Mouse (Mus musculus): Measurements from ENCODE around the gene Zic4.

The Zic4 gene

DNA sequence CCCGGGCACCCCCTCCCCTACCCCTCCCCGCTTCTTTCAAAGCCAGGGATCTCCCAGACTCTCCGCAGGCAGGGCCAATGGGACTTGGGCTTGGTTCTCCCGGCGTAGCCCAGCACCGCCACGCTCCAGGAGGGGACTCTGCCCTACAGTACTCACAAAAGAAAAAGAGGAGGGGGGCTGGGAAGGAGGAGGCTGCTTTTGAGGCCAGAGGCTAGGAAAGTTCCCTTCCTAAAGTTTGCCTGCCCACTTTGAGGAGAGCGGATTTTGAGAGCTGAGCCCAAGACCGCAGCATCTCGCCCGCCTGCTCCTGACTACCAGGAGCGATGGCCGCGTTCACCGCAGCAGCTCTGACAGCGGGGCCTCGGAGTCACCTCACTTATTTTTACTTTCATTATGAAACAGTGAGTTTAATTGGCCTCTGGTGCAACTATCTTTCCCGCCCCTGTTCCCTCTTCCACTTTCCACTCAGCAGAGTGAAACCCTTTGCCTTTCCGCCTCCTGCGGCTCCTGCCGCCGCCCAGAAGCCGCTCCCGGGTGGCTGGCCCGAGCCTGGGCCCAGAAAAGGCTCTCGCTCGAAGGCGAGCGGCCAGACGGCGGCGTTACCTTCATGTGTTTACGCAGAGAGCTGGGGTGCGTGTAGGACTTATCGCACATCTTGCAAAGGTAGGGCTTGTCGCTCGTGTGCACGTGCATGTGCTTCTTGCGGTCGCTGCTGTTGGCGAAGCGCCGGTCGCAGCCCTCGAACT, at the start of gene Zic4:
Gene Zic4, plus strand, starts transcription at position 558 of the 746 bp plus-strand sequence.
- DNase-seq (ENCODE audit: low read depth, low spot score) = no peak

DNA sequence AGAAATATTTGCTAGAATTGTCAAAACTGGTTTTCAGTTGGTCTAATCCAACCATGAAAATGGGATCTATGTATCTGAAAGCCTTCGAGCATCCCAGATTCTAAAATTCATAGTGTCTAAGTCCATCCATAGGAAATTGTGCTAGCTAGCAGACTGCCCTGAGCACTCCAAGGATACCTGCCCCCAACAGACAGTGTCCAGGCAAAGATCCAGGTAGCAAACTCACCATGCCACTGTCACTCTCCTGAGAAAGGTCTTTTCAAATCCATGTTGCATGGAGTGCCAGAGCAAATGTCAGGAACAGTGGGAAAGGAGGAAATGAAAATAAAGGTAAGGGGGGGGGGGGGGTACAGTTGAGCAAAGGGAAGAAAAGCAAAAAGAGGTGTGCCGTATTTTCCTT, 14.6 kb upstream of the Zic4 start:
- DNase-seq (ENCODE audit: low read depth, low spot score) = no peak

DNA sequence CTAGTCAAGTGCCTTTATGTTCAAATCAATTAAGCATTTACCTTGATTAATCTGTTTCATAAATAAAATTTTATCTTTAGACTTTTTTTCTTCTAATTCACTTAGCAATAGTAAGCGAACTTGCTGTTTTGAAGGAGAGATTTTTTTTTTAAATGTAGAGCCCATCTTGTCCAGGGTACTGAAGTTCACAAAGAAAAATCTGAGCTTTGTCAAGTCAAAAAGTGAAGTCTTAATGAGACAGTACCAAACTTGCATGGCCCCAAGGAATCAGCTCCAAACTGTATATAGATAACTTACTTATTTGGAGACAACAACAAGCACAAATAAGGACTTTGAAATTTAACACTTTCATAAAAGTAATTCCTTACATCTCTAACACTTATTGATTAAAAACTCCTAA, 13.5 kb upstream of the Zic4 start:
- DNase-seq (ENCODE audit: low read depth, low spot score) = no peak

DNA sequence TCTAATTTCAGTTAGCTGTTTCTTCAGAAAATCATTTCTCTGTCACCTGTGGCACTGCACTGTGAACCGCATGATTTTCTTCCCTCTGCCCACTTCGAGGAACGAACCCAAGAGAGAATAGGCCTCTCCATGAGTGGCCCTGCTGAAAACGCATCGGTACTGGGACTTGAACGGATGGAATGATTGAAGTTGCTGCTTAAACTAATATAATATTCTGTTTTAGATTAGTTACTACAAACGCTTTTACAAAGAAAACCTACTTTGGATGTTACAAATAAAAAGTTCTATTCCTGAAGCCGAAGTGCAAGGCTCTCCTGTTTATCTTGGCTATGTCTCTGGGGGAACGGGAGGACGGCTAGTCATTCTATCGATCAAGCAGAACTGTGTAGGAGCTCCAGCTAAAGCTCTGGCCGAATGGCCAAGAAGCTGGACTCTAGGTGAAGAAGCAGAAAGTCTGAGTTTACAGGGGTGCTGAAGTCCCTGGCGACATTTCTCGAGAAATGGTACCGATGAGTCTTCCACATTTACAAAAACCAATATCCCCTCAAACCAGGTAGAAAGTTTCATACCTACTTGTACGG, 11.9 kb upstream of the Zic4 start:
- no peak for DNase-seq (ENCODE audit: low read depth, low spot score)

DNA sequence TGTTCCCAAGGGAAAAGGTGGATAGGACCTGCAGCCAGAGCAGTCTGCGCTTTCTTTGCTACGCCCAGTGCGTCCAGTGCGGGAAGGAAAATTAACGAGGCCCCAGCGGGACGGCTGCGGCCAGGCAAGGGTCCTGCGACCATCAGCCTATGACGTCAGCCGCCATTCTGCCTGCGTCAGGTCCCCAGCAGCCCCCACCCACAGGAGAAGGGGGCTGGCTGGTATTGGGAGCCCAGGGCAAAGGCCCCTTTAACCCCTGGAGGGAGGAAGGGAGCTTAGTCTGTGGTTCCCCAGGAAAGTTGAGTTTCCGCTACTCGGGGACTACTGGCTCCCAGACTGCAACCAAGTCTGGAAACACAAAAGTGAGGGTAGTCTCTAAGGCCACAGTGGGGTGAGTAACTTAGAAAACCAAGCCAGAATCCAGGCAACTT, 11.3 kb upstream of the Zic4 start:
- peak; percentile 56 for DNase-seq (ENCODE audit: low read depth, low spot score)

DNA sequence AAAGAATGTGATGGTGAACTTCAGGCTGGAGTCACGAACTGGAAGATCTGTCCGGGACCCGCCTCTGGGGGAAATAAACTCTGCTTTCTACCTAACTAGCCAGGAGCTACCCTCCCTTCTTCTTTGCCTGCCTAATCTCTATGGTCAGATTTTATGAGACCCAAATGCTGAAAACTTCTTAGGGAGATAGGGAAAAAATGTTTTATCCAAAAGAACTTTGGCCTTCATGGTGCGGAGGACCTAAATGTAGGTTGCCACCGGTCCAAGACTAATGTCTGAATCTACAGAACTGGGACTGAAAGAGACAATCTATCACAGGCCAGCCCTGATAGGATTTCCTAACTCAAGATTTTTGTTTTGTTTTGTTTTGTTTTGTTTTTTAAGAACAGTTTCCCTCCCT, 10.9 kb upstream of the Zic4 start:
- no peak for DNase-seq (ENCODE audit: low read depth, low spot score)

DNA sequence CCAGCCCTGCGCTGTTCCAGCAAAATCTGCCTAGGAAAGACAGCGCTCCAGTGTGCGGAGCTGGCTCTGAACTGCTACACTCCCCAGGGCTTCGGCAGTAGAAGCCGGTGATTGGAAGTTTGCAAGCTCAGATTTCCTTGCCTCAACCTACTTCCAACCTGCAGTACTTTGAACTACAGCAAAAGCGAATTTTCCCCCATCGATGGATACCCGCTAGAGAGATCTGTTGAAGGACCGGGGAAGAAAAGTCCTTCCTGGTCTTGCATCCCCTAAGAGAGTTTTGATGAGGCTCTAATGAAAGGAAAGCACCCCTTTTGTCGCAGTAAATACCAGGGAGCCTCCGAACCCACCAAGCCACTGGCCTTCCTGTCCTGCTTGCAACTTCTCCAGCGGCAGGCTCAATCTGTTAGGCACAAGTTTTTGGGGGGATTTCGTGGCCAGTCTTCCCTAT, 10.2 kb upstream of the Zic4 start:
- no peak for DNase-seq (ENCODE audit: low read depth, low spot score)

DNA sequence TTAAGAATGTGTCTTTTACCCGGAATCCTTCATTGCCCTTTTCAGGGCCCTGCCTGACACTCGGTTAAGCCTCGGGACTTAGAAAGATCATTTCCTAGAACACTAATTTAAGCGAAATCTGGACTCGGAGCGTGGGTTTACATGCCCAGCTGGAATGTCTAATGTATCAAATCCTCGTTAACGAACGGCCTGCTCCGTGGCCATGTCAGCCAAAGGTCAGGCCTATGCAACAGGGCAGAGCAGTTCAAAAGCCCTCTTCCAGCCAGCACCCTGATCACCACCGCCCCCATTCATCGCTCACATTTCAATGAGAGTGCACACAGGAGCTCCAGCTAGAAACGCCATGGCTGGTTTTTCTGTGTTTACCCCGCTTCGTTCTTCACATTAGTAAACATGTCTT, 9.4 kb upstream of the Zic4 start:
- peak; percentile 51 for DNase-seq (ENCODE audit: low read depth, low spot score)

DNA sequence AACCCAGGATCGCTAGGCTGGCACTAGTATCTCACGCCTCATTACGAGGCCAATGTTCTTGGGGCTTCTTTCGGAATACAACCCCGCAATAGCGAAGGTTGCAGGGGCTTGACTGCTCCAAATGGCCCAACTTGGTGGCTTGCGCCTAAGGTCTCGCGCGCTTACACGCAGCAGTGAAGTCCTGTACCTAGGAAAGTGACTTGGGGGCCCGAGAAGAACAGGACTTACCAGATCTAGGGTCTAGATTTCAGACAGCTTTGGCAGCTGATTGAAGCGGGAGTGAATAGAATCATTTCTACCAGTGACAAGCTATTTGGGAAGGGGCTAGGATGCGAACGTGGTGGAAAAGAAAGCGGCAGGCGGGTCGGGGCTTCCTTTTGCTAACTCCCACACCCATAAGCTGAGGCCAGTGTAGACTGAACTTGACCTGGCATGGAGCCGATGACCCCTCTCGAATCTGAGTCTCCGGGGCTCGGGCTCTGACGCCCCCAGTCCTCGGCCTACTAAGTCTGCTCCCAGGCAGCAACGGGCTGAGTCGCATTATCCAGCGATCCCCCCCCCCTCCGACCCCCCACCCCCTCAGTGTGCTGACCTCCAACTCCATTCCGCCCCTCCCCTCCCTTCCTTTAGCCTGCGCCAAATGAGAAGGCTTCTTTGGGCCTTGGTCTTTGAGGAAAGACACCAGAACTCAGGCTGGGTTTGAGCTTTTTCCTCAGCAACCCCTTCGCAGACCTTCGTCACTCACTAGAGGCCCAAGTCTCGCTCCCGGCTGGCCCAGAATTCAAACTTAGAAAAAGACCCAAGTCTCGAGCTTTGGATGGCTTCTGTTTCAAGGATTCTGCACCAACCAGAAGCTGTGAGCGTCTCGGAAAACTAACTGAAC, 8.4 kb upstream of the Zic4 start:
- no peak for DNase-seq (ENCODE audit: low read depth, low spot score)

DNA sequence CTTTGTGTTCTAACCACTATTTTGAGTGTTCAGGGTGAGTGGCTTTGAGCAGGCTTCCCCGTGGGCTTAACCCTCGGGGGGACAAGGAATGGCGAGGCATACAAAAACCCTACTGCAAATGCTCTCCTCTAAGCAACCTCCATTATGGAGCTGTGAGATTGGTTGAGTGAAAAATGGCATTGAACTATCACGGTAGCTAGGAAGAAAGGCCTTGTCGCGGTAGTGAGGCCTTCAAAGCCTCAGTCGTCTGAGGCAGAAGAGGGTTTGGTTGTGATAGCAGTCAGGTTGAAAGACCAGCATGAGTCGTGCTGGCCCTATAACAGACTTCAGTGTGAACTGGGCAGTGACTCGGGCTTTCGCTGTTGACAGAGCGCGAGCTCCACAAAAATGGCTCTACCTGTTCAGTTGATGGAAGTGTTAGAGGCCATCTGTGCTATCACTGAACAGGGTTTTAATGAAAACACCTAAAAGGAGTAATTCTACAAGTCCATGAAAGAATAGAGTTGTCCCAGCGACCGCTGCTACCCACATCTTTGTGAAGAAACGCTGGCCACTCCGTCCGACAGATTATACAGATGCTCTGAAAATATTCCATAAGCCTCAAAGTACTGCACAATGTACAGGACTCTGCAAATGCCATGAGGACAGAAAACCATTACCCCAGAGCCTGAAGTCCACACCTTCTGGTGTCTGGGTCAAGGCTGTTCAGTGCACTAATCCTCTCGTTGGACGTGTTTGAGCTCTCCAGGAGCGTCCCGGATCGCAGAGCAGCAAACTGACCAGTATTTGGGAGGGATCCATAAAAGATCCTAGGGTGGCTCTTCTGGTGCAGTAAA, 7.6 kb upstream of the Zic4 start:
- DNase-seq (ENCODE audit: low read depth, low spot score) = no peak

DNA sequence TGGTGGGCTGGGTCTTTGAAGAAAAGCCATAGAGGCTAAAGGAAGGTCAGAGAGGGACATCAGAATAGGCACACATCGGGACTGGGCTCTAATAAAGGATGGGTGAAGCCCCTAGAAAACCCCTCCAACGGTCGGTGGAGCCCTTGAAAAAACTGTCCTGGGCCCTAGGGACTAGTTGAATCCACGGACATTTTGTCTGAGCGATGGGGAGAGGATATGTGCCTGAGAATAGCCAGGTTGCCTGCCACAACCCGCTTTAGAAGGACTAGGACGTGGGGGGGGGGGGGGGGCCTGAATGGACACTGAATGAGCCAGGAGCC, 7.0 kb upstream of the Zic4 start:
- DNase-seq (ENCODE audit: low read depth, low spot score) = no peak

DNA sequence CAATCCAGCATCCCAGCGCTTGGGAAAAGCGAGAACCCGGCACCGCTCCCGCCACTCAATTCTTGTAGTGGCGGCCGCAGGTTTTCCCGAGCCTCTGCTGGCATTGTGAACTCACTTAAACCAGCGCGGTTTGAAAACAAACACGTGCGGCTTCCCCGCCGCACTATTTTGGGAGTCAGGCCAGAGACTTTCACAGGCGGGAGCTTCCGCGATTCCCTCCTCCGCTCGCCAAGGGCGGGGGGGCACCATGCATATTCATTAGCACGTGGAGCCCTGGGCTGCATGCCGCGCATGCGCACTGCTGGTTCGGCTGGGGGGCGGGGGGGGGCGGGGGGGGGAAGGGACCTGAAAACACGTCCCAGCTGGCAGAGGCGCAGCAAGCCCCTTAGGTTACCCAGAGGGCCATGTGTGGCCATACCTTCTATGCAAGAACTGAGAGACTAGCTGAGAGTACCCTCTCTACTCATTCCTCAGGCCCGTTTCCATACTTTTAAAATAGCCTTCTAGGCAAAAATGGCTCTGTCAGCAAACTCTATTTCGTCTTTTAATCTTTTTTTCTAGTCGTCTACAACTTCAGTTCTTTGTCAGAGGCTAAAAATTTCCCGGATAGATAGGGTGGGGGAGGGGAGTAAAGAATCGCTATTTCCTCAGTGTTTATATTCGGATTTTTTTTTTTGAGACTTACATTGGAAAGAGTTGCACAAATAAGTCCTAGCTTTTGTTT, 6.4 kb upstream of the Zic4 start:
- DNase-seq (ENCODE audit: low read depth, low spot score) = peak; percentile 74

DNA sequence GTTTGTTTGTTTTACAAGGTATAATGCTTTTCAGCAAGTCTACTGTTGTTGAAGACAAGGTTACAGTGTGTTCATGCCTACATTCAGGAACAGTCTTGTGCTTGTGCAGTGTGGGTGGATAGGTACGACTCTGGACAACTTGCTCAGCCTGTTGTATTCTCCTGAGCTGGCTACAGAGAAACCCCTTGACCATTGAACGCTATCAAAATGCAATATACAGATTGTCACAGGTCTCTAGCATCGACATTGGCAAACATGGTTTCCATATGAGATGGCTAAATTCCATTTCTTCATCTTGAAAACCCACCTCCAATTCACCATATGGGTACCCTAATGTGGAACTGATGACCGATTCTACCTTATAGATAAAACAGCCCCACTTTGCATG, 5.9 kb upstream of the Zic4 start:
- DNase-seq (ENCODE audit: low read depth, low spot score) = no peak

DNA sequence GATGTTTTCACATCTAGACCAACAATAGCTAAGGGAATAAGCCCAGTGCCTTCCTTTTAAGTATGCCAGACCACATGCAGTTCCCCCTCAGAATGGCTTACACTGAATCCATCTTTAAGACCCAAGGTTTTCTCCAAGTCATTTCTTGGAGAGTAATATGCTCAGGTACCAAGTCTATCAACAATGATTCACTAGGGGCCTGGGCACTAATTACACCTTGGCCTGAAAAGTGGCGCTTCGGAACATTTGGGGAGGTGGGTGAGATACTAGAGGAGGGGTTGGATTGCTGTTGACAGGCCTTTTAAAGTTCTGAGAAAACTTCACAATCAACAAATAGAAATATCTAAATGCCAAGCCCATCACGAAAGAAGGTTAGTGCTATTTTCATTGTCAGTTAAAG, 4.9 kb upstream of the Zic4 start:
- DNase-seq (ENCODE audit: low read depth, low spot score) = no peak

DNA sequence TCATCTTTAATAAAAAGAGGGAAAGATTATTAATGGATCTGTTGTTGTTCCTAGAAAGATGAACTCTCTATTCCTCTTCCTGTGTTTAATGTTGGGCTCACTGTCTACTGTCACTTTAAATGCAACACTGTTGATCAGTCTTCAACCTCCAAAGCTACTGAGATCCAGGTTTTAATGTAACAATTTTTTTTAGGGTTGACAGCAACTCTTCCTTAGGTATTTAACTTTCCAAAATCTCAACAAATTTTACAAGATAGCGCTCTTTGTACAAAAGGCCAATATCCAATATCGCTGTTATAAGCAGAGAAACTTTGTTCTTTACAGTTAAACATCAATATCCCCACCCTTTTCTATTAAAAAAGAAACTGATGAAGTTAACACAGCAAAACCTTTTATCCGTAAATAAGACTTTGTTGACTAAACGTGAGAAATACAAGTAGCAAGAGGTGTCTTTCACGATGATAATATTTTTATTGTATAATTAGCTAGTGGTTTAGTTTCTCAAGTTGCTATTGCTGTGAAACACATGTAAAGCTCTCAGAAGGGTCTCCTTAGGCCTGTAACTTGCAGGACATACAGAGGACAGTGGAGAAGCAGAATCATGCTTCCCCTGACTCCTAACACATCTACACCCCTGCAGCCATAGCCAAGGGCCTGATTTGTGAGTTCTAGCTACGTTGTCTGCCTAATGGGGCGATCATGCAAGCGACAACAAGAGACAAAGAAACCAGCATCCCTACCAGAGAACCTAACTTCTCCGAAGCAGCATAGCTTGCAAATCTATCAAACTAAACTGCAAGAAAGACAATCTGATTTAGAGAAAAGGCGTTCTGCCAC, 3.1 kb upstream of the Zic4 start:
- DNase-seq (ENCODE audit: low read depth, low spot score) = no peak

DNA sequence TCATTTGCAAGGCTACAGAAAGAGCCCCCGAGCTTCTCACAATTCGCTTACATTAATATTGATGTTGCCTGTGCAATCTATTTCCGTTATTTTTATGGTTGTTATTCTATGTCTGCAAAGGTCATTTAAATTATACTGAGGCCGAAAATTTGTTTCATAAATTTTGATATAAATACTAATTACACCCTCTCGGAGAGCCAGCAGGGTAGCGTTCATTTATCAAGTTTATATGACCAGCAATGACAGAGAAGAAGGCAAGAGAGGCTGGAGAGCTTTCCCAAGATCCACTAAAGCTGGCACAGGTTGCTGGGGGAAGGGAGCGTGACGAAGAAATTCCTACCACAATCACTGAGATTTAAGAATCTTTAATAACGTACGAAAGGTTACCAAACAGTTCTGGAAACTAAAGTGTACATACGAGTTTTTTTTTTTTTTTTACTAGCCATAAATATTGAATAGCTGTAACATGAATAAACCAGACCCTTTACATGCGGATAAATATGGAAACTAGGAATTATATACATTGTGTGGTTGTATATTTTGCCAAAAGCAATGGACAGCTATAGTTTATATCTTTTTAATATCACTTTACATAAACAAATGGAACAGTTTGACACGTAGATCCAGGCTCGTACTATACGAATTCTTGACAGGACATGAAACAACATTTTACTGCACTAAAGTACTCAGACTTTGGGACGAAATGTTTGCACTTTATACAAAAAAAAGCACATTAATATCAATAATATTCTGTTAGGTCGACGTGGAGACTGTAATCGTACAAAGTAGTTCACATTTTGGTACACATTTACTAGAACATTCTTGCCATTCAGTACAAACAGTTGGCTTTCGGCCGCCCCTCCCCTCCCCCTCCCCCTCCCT, 1.8 kb upstream of the Zic4 start:
- no peak for DNase-seq (ENCODE audit: low read depth, low spot score)

DNA sequence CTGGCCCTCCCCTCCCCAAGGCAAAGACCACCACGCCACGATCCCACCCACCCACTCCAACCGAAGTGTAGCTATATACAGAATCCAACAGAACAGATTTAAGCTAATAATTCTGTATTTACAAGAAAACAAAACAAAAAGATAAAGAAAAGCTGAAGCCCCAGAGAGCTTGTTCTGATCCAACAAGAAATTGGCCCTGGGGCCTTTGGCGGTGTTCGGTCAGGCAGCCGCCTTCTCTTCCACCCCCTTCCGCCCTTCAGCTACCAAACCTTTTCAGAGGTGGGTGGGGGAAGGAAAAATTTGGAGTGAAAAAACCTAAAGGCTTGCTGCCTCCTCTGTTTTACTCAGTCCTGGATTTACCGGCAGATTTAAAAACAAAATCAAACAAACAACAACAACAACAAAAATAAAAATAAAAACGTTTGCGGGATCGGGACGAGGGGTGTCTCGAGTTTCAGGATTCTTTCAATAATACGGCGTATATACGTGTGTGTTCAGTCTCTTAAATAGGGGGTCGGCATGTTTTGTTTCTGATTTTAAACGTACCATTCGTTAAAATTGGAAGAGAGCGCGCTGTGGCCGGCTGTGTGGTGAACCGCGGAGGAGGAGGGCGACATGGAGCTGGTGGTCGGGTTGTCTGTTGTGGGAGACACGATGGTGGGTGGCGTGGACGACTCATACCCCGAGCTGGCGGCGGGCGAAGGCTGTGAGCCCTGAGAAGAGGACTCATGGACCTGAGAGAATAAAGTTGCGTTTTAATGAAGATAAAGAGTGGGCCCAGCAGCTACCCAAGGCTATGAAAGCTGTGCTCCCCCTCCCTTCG, 969 bp upstream of the Zic4 start:
- DNase-seq (ENCODE audit: low read depth, low spot score) = no peak

DNA sequence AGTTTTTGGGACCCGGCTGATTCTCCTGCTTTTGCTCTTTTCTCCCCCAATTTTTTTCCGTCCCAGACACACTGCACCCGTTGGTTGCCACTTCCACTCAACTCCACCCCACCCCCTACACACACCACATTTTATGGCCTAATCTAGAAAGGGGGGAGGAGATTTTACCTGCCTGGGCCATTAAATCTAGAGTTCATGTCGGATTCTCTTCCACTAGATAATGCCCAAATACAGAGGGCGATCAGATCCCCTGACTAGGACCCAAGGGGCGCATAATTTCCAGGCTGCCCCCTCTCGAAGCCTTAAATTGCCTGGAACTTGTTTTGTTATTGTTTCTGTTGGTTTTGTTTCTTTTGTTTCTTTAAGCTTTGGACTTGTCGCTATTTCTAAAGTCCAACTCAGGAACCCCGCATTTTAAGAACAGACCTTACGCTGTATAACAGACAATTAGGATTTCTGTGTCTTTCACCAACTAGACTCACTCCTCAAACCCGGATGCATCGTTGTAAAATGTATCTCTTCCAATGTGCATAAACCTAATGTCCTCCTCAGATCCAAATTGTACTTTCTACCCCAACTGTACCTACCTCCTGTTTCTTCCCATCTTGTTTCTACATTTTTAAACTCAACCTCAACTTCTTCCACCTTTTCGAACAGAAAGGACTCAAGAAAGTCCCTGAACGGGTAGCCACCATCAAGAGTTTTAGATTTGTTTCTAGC, 958 bp downstream of the Zic4 start:
- no peak for DNase-seq (ENCODE audit: low read depth, low spot score)

Data from mesoderm, embryonic 11.5 days (tissue).